Mouse (Mus musculus) neural tube, embryonic 14.5 days (tissue): ENCODE measurements around the gene Adam11. TPM values are rescaled to one million over a fixed set of nuclear protein-coding genes. Genes with fewer than 3 reads are reported as not detected.

ENCODE experiments used
- ATAC-seq: fragments of 200-750 bp; cut with Nextera tagmentation; 2 replicates; pipeline ENCODE4 v1.8.0; 2017; ENCODE audit warnings: low read depth, mild to moderate bottlenecking, moderate TSS enrichment, moderate library complexity
- H3K27ac ChIP-seq: fragments of 300-500 bp; sonication (generic); 2 replicates; pipeline ENCODE4 v1.5.1; 2014; ENCODE audit warnings: low read depth, mild to moderate bottlenecking, control low read depth, low read length, moderate library complexity, mixed read lengths
- H3K27me3 ChIP-seq: fragments of 300-500 bp; sonication (generic); 2 replicates; pipeline ENCODE4 v1.6.1; 2014; ENCODE audit warnings: low read length; ENCODE audit not compliant: control insufficient read depth, insufficient read depth
- H3K36me3 ChIP-seq: fragments of 300-500 bp; sonication (generic); 2 replicates; pipeline ENCODE4 v1.6.1; 2014; ENCODE audit warnings: low read length, mixed read lengths; ENCODE audit not compliant: control insufficient read depth, insufficient read depth
- H3K4me1 ChIP-seq: fragments of 300-500 bp; sonication (generic); 2 replicates; pipeline ENCODE4 v1.6.1; 2014; ENCODE audit warnings: low read length; ENCODE audit not compliant: control insufficient read depth, insufficient read depth
- H3K4me2 ChIP-seq: fragments of 300-500 bp; sonication (generic); 2 replicates; pipeline ENCODE4 v1.6.1; 2014; ENCODE audit warnings: mild to moderate bottlenecking, low read depth, low read length, control low read depth
- H3K4me3 ChIP-seq: fragments of 300-500 bp; sonication (generic); 2 replicates; pipeline ENCODE4 v1.5.1; 2014; ENCODE audit warnings: low read depth, low read length, control low read depth, mixed read lengths
- H3K9ac ChIP-seq: fragments of 300-500 bp; sonication (generic); replicated peaks from 2 replicates; pipeline ENCODE4 v1.6.1; 2014; ENCODE audit warnings: low read depth, mild to moderate bottlenecking, control low read depth, low read length, mixed read lengths
- H3K9me3 ChIP-seq: fragments of 300-500 bp; sonication (generic); 2 replicates; pipeline ENCODE4 v1.6.1; 2016; ENCODE audit warnings: low read length; ENCODE audit not compliant: control insufficient read depth
- WGBS: fragments of 180-500 bp; shearing (Covaris S2); extraction: QIAGEN DNeasy Blood & Tissue Kit; methylation state at CpG from one replicate; pipeline ENCODE4 v1.1.7; 2014; 5-methylcytosine and 5-hydroxymethylcytosine counted together
- polyA plus RNA-seq: library from polyadenylated mRNA; unstranded; fragments of >200 nt; fragmentation: Nextera tagmentation; extraction: Ambion mirVana; gene quantifications from 2 replicates; pipeline ENCODE4 v1.2.1, GENCODE M21; 2014

Adam11 gene
- polyA plus RNA-seq, 1 experiment from 2014 or later = 22.2 TPM

- 33% methylated on average over 4 of the region's 4 CpGs for WGBS
- Histone ChIP-seq H3K9ac (no peak overlapping the region), H3K4me3 (no peak overlapping the region), H3K36me3 (no peaks in the 10 kb centered on the region), H3K9me3 (no peaks in the 10 kb centered on the region), H3K27me3 (no peaks in the 10 kb centered on the region), H3K4me2 (no peak overlapping the region), H3K4me1 (0 out of 2 replicates have a peak, but pooled peaks cover 2% of the 10 kb centered on the region), H3K27ac (no peak overlapping the region)
- no peak for ATAC-seq
These were observed 49.7 kb downstream of the Adam11 start for GRCm38 (mm10) chr11:102810721-102811485.

- no peak for ATAC-seq
- peaks cover 14% of the 10 kb centered on the region for H3K4me1 ChIP-seq
- H3K27ac ChIP-seq = no peak overlapping the region
- no peak overlapping the region for H3K4me2 ChIP-seq
- H3K9me3 ChIP-seq = no peaks in the 10 kb centered on the region
- no peaks in the 10 kb centered on the region for H3K36me3 ChIP-seq
- H3K27me3 ChIP-seq = no peaks in the 10 kb centered on the region
- no peak overlapping the region for H3K9ac ChIP-seq
- no peak overlapping the region for H3K4me3 ChIP-seq
These were observed 53.6 kb downstream of the Adam11 start for GRCm38 (mm10) chr11:102814881-102815280.

- Histone ChIP-seq H3K27me3 (no peaks in the 10 kb centered on the region), H3K4me2 (peak overlapping the region; percentile 88), H3K9ac (peak overlapping the region; percentile 88), H3K27ac (peak overlapping the region; percentile 88), H3K9me3 (no peaks in the 10 kb centered on the region), H3K4me3 (peak overlapping the region; percentile 92), H3K4me1 (peaks cover 14% of the 10 kb centered on the region), H3K36me3 (no peaks in the 10 kb centered on the region)
- under 1% methylated on average over 46 of the region's 92 CpGs for WGBS
- ATAC-seq = peak; percentile 49
These were observed 57.1 kb downstream of the Adam11 start for GRCm38 (mm10) chr11:102818121-102819020.

- Histone ChIP-seq H3K36me3 (no peaks in the 10 kb centered on the region), H3K27ac (peak within 1 kb of the TSS; percentile 88), H3K27me3 (no peaks in the 10 kb centered on the region), H3K4me3 (peak within 1 kb of the TSS; percentile 92), H3K4me1 (peaks cover 14% of the 10 kb centered on the region), H3K9ac (peak within 1 kb of the TSS; percentile 88), H3K9me3 (no peaks in the 10 kb centered on the region), H3K4me2 (peak within 1 kb of the TSS; percentile 88)
- ATAC-seq = peak; percentile 77
- under 1% methylated on average over 64 of the region's 97 CpGs for WGBS
These were observed 58.0 kb downstream of the Adam11 start, which contains the start of gene Gjc1 for GRCm38 (mm10) chr11:102819021-102819782. Gene Gjc1, minus strand, starts transcription at chr11:102819700.

DNA sequence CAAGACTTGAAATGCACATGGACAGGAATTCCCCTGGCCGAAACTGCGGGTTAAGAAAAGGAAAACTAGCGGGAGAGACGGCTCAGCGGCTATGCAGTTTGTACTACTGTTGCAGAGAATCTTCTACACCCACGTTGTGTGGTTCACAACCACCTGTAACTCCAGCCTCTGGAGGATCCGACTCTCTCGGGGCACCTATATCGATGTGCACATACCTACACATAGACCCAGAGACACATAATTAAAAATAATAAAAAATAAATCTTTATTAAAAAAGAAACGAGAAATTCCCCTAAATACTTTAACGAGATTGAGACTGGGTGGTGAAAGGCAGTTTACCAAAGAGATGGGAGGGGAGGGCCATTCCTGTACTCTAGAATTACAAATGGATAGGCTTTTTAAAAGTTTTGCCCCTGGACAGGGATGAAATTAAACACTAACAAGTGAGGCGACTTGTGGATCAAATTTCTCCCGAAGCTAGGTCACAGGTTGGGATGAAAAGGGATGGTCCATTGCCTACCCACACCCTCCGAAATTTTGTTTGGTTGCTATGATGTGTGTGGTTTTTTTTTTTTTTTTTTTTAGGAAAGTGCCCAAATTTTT, 58.6 kb downstream of the Adam11 start:
- no peak; the same call in 1 of the 2 replicates for ATAC-seq
- 5% methylated on average over 14 of the region's 14 CpGs for WGBS
- no peak overlapping the region for H3K9ac ChIP-seq
- H3K27ac ChIP-seq = peak overlapping the region; percentile 88; the same call in 1 of the 2 replicates
- no peaks in the 10 kb centered on the region for H3K27me3 ChIP-seq
- H3K4me1 ChIP-seq = peaks cover 14% of the 10 kb centered on the region
- peak overlapping the region; percentile 92 for H3K4me3 ChIP-seq
- no peaks in the 10 kb centered on the region for H3K9me3 ChIP-seq
- no peaks in the 10 kb centered on the region for H3K36me3 ChIP-seq
- peak overlapping the region; percentile 88 for H3K4me2 ChIP-seq

DNA sequence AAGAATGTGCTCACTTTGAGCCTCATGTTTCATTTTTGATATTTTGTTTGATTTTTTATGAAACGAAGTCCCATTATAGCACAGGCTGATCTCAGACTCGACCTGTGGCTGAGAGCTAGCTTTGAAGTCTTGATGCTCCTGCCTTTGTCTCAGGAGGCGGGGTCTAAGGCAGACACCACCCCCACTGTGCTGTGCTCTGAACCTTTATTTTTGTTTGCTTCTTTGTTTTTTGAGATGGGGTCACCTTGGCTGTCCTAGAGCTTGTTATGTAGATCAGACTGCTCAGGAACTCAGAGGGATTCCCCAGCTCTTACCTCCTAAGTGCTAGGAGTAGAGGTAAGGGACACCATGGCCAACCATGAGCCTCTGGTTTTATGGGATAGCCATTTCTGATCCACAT, 59.2 kb downstream of the Adam11 start:
- ATAC-seq = no peak
- no peak overlapping the region for H3K4me3 ChIP-seq
- no peaks in the 10 kb centered on the region for H3K9me3 ChIP-seq
- H3K27ac ChIP-seq = no peak overlapping the region
- H3K4me2 ChIP-seq = no peak overlapping the region
- no peaks in the 10 kb centered on the region for H3K36me3 ChIP-seq
- H3K4me1 ChIP-seq = peaks cover 14% of the 10 kb centered on the region
- no peaks in the 10 kb centered on the region for H3K27me3 ChIP-seq
- 9% methylated on average over 3 of the region's 3 CpGs for WGBS
- H3K9ac ChIP-seq = no peak overlapping the region

- 65% methylated on average over 6 of the region's 6 CpGs for WGBS
- no peak for ATAC-seq
These were observed 60.0 kb downstream of the Adam11 start for GRCm38 (mm10) chr11:102821231-102821630.

GRCm38 (mm10) chr11:102826476-102826875, 65.2 kb downstream of the Adam11 start:
- no peaks in the 10 kb centered on the region for H3K36me3 ChIP-seq
- H3K27ac ChIP-seq = no peak overlapping the region
- ATAC-seq = no peak
- no peak overlapping the region for H3K4me3 ChIP-seq
- no peak overlapping the region for H3K4me2 ChIP-seq
- no peaks in the 10 kb centered on the region for H3K4me1 ChIP-seq
- WGBS = 61% methylated on average over 2 of the region's 2 CpGs
- H3K27me3 ChIP-seq = no peaks in the 10 kb centered on the region
- H3K9ac ChIP-seq = no peak overlapping the region
- H3K9me3 ChIP-seq = no peaks in the 10 kb centered on the region

More at GRCm38 (mm10) chr11:102821231-102821630, 60.0 kb downstream of the Adam11 start:
- Histone ChIP-seq H3K4me1 (peaks cover 11% of the 10 kb centered on the region), H3K27ac (no peak overlapping the region), H3K27me3 (no peaks in the 10 kb centered on the region), H3K9ac (no peak overlapping the region), H3K9me3 (no peaks in the 10 kb centered on the region), H3K4me3 (no peak overlapping the region), H3K36me3 (no peaks in the 10 kb centered on the region), H3K4me2 (no peak overlapping the region)
